Mouse (Mus musculus) gastrocnemius, adult 18-20 months (tissue): ENCODE data around the gene 1810043G02Rik. TPM values are rescaled to one million over a fixed set of nuclear protein-coding genes. Genes with fewer than 3 reads are reported as not detected.
A peak's percentile ranks its signal among the peaks of the same experiment; 100 is the strongest.
"Not testable (repeated sequence)": the region's sequence is repeated elsewhere in the genome, so short reads cannot be mapped to it uniquely, and the experiment has no call there.

Experiments
- DNase-seq: peaks from one replicate; pipeline ENCODE4 v3.0.0; 2021; ENCODE audit warnings: low spot score
- long read RNA-seq, 2 experiments: library from polyadenylated mRNA; stranded (forward); transcript quantifications; one replicate each; pipeline ENCODE4 v2.0.0; 2021
- total RNA-seq, 2 experiments: library from RNA; stranded (reverse); gene quantifications; 2 replicates each; pipeline ENCODE4 v1.2.3; 2021

1810043G02Rik gene
- 1 to 10 TPM; 4.1 to 4.6 TPM for total RNA-seq
- long read RNA-seq, experiment 1, partial matches to known transcripts: 0 of 1 reads
- long read RNA-seq, experiment 1, other reads (novel, unspliced or antisense): 1 of 1 reads
- long read RNA-seq, experiment 2, partial matches to known transcripts: 0 of 1 reads
- long read RNA-seq, experiment 2, other reads (novel, unspliced or antisense): 1 of 1 reads

- peak; percentile 99 for DNase-seq
Measured at GRCm38 (mm10) chr10:77978351-77979350, at the start of gene 1810043G02Rik. 1810043G02Rik (plus strand) TSS chr10:77978524.

DNA sequence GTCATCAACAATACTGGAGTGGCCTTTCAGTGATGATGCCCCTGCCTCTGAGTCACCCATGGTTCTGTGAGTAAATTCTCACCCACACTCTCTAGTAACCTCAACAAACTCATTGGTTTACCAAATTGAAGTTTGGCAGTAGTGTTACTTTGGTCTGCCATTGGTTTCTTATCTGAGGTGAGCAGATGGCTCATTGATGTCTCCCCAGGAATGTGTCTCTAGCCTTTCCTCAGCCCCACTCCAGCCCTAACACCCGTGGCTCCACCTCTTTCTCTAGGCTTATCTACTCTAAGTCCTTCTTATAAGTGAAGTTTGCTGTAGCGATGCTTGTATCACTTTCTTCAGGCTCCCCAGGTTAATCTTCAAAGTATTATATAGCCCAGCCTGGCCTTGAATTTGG lies 38.6 kb upstream of the 1810043G02Rik start:
- no peak for DNase-seq

DNA sequence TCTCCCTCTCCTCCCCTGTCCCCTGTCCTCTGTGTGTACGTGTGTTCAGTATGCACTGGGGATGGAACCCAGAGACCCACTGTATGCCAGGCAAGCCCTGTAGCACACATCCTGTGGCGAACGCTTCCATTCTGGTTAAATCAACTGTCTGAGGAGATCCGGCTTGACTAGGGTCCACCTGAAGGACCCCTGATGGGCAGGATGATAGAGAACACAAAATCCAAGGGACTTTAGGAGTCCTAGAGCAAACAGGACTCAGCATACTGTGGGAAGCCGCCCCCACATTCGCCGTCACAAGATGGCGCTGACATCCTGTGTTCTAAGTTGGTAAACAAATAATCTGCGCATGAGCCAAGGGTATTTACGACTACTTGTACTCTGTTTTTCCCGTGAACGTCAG lies 27.9 kb upstream of the 1810043G02Rik start:
- DNase-seq: not testable (repeated sequence)

- DNase-seq: no peak
Measured at GRCm38 (mm10) chr10:77962725-77963124, 15.6 kb upstream of the 1810043G02Rik start.

DNA sequence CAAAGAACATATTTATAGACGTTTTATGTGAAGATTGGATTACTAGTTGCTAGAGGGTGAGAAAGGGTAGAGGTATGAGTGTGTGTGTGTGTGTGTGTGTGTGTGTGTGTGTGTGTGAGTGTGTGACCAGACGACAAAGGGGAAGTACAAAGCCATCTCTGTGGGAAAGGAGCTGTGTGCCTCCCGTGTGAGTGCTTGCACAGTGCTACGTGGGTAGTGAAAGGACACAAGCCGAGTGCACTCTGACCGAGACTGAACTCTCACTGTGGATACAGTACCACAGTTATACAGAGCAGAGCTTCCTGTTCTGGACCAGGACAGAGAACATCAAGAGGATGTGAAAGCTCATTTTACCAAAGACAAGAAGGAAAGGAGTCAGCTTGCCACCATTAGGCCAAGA lies 14.4 kb upstream of the 1810043G02Rik start:
- no peak for DNase-seq

- peak; percentile 21 for DNase-seq
Measured at GRCm38 (mm10) chr10:77969274-77969972, 8.9 kb upstream of the 1810043G02Rik start.

- DNase-seq: no peak
Measured at GRCm38 (mm10) chr10:77969973-77970325, 8.4 kb upstream of the 1810043G02Rik start.

DNA sequence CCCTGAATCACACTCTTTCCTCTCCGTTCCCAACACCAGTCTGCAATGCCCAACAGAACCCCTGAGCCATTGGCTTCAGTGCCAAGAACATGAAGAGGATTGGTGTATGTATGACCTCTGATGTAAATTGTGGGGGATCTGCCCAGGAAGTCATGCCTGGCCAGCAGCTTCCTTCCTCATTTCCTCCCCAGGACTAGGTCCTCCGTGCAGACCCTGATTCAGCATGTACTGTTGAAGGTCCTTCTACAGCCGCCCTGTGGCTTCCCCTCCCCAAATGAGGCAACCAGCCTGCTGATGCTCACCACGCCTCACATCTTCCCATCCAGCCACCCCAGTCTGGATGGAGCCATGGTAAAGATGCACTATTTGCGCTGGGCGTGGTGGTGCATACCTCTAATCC lies 7.8 kb upstream of the 1810043G02Rik start, which contains the start of gene Trpm2:
Trpm2 (minus strand) TSS at position 83 of the 400 bp plus-strand sequence.
- no peak for DNase-seq

DNA sequence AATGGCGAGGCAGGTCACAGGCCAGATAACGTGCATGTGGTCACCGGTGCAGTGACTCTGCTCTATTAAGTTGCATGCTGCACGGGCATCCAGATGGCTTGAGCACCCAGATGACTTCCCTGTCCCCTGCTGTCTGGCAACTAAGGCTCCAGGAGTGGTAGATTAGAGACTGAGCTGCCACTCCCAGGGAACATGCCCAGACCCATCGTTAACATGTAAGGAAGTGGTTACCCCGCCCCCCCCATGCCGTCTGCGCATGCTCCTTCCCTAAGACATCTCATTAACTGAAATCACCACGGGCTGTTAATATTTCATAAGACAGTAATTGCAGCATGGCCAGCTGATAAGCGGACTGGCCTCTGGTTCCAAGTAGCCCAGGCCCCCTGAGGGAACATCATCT lies 7.1 kb upstream of the 1810043G02Rik start:
- DNase-seq: no peak

- no peak for DNase-seq
Measured at GRCm38 (mm10) chr10:77971709-77972553, 6.4 kb upstream of the 1810043G02Rik start.

DNA sequence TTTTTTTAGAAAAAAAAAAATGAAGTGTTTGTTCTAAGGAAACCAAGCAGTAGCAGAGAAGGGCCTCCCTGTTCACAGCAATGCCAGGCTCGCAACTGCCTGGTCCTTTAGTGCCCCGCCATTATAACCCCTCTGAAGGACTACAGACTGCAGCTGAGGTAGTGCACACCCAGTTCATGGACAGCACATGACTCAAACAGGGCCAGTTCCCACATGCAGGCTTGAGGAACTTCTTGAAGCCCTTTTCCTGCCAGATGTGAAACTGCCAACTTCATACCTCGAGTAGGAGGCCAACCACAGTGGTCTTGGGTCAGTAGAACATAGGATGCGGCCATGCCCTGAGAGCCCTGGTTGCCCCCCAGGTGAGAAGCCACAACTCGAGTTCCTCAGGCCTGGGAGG lies 4.0 kb upstream of the 1810043G02Rik start:
- DNase-seq: no peak

- DNase-seq: no peak
Measured at GRCm38 (mm10) chr10:77974811-77975210, 3.5 kb upstream of the 1810043G02Rik start.

- DNase-seq: no peak
Measured at GRCm38 (mm10) chr10:77975653-77976052, 2.7 kb upstream of the 1810043G02Rik start.

DNA sequence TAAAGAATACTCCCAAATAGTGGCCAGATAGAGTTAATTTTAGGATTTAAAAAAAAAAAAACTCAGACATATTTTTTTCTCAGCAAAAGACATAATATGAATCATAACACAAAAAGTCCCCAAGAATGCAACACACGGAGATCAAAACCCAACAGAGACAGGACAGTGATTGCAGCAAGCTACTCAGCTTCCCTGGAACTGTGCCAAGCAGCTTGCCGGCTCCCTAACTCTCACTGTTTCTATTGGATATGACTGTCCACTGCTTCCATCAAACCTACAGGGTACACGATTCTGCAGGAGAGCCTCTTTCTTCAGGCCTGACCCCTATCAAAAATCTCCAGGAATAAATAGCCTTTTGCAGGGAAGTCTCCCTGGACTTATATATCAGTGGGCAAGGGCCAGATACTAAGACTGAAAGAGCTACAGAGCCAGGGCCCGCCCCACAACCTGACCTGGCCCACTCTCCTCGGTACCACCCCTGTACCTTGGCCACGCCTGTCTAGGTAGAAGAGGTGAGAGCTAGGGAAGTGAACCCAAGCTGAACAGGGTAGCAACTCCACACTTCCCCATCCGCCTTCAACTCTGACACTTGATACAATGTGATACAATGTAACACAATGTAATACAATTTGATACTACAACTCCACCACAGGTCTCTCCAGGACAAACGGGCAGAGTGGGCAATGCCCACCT lies 1.7 kb upstream of the 1810043G02Rik start:
- no peak for DNase-seq

DNA sequence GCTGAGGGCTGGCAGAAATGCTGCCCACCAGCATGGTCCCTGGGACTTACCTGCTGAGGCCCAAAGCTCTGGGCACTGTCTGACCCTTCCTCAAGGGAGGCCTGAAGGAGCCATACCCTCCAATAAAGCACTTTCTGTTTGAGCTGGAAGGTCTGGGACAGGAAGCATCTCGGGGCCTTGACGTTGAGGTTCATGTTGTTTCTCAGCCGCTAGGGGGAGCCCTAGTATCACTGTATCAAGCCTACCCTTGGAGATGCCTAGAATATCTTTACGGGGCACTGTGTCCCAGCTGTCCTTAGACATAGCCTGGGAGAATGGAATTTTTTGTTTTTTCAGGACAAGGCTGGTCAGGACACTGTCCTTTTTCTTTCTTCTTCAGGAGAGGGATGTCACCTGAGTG lies 6.3 kb downstream of the 1810043G02Rik start:
- peak; percentile 73 for DNase-seq

DNA sequence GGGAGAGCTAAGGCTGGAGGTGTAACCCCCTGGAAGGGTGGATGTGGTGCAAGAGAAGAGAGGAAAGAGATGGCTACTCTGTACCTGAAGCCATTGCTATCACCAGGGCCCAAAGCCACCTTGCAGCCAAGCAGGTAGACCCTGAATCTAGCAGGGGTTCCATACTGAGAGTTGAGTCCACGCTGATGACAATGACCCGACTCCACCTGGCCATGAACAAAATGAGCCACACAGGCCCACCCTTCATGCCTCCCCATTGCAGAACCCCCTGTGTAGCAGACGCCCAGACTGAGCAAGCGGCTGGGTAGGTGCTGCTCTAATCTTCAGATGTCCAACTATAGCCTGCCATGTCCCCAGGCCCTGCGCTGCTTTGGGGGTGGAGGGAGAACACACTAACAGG lies 7.5 kb downstream of the 1810043G02Rik start:
- no peak for DNase-seq

GRCm38 (mm10) chr10:77995639-77996038 lies 17.3 kb downstream of the 1810043G02Rik start:
- DNase-seq: no peak

GRCm38 (mm10) chr10:78000200-78000599 lies 21.9 kb downstream of the 1810043G02Rik start:
- DNase-seq: no peak

DNA sequence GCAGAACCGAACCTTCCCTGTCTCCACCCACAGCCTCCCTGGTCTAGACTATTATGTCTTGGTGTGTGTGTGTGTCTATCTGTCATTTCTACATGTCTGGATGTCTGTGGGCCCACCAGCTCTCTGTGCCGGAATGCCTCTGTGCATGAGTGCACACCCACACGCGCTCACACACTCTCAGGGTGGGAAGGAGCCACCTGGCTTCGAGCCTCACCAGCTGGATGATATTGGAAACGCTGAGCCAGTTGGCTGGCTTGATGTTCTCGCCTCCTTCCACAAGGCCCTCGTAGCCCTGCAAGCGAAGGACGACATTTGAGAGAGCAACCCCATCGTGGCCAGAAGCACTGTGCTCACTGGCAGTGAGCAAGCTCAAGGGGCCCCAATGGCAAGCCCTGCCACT lies 23.5 kb downstream of the 1810043G02Rik start:
- DNase-seq: peak; percentile 43

- DNase-seq: no peak
Measured at GRCm38 (mm10) chr10:78002316-78002715, 24.0 kb downstream of the 1810043G02Rik start.
